ENCODE assay signal across 8 mouse cellular contexts in the genomic region with DNA sequence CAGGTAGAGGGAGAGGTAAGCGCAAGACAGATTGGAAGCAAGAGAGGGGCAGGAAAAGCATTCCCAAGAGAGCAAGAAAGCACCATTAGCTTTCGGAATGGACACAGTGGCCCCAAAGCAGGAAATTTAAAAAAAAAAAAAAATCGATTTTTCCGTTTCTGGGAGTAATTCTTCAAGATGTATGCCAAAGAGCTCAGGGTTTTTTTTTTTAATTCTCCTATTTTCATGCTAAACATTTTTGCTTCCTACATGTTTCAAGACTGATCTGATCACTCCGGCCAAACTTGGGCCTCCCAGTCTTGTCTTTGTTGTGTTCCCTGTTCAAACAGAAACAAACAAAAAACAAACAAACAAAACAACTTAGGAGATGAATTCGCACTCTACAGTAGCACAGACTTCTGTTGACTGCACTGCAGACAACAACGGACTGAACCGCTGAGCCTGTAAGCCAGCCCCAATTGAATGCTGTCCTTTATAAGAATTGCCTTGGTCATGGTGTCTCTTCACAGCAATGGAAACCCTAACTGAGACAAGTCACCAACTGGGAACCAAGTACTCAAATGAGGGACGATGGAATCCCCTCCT. TPM values are rescaled to one million over a fixed set of nuclear protein-coding genes. Genes with fewer than 3 reads are reported as not detected.
DNase-seq lines count a peak whose midpoint lies in the region; ATAC-seq and TF ChIP-seq lines count a peak whose summit lies in the region.

No protein-coding gene starts in this region.

- no peak for TF ChIP-seq POLR2A in kidney, adult 2 months (IDR thresholded peaks at IDR 0.05; ENCODE audit: low read depth, low read length)
- TF ChIP-seq POLR2A in MEL (IDR thresholded peaks at IDR 0.05; ENCODE audit: control insufficient read depth in 1 of 2, insufficient read depth in 1 of 2, low read depth in 1 of 2, low read length in 2 of 2, poor library complexity in 1 of 2): no peak

- peak overlapping the region; percentile 88 for H3K27ac ChIP-seq in kidney, adult 2 months (ENCODE audit: insufficient read depth, low read depth, low read length)
- H3K27ac ChIP-seq in MEL (ENCODE audit: control insufficient read depth, low read depth, low read length): peak overlapping the region; percentile 58
- H3K27ac ChIP-seq in hindbrain, embryonic 10.5 days: peak overlapping the region; percentile 91
- no peak overlapping the region for H3K27ac ChIP-seq in midbrain, embryonic 11.5 days (ENCODE audit: low read depth, low read length)

- ATAC-seq in midbrain, embryonic 11.5 days (ENCODE audit: low FRiP score): no peak
- ATAC-seq in monocyte, adult 5-6 weeks (replicated peaks; ENCODE audit: insufficient number of reproducible peaks, low FRiP score, low TSS enrichment, poor library complexity, severe bottlenecking): no peak

- H3K27me3 ChIP-seq in kidney, adult 2 months (replicated peaks; ENCODE audit: control insufficient read depth, insufficient read depth, low read length): no peaks in the 10 kb centered on the region
- H3K27me3 ChIP-seq in MEL (ENCODE audit: control insufficient read depth in 1 of 2, insufficient read depth in 2 of 2, low read length in 2 of 2): no peaks in the 10 kb centered on the region
- H3K27me3 ChIP-seq in hindbrain, embryonic 10.5 days (ENCODE audit: insufficient read depth, poor library complexity, severe bottlenecking): no peaks in the 10 kb centered on the region
- H3K27me3 ChIP-seq in midbrain, embryonic 11.5 days (ENCODE audit: control insufficient read depth, insufficient read depth, low read length): no peaks in the 10 kb centered on the region

- peak in 1 of 2 experiments; percentile 15; a peak in 2 of 4 replicates for TF ChIP-seq EP300 in MEL (IDR thresholded peaks at IDR 0.05; ENCODE audit: low read depth in 1 of 2, low read length in 2 of 2)

- H3K36me3 ChIP-seq in kidney, adult 2 months (ENCODE audit: control insufficient read depth, insufficient read depth, low read length): no peaks in the 10 kb centered on the region
- H3K36me3 ChIP-seq in MEL (ENCODE audit: control insufficient read depth in 1 of 2, insufficient read depth in 2 of 2, low read length in 2 of 2): peaks cover 0 to 11% of the 10 kb centered on the region in 2 experiments; a peak in 2 of 4 replicates
- H3K36me3 ChIP-seq in hindbrain, embryonic 10.5 days: no peaks in the 10 kb centered on the region
- H3K36me3 ChIP-seq in midbrain, embryonic 11.5 days (ENCODE audit: control insufficient read depth, insufficient read depth, low read length): no peaks in the 10 kb centered on the region

- DNase-seq in kidney, adult 2 months: no peak
- DNase-seq in kidney, adult 18-20 months: no peak
- peak; percentile 74 for DNase-seq in MEL (ENCODE audit: low read depth, low spot score)
- no peak for DNase-seq in hindbrain, embryonic 10.5 days (ENCODE audit: low spot score)
- no peak for DNase-seq in midbrain, embryonic 11.5 days (ENCODE audit: low spot score, missing footprints)
- no peak for DNase-seq in urinary bladder, postnatal 4 days (ENCODE audit: low spot score in 2 of 2)
- no peak for DNase-seq in kidney, adult 11 months

- H3K9ac ChIP-seq in MEL (ENCODE audit: control insufficient read depth, low read depth, low read length, poor library complexity, severe bottlenecking): peak overlapping the region; percentile 76
- H3K9ac ChIP-seq in midbrain, embryonic 11.5 days (ENCODE audit: low read length): peak overlapping the region; percentile 68

- 39% methylated on average over 9 of the region's 9 CpGs for WGBS in kidney, adult 2 months
- WGBS in hindbrain, embryonic 10.5 days: 45% methylated on average over 9 of the region's 9 CpGs
- 43% methylated on average over 9 of the region's 9 CpGs for WGBS in midbrain, embryonic 11.5 days

- peak overlapping the region; percentile 96 for H3K4me3 ChIP-seq in kidney, adult 2 months (ENCODE audit: insufficient read depth, low read depth, low read length)
- peak overlapping the region; percentile 90 to 98 for H3K4me3 ChIP-seq in MEL (ENCODE audit: control insufficient read depth in 1 of 2, insufficient read depth in 1 of 2, low read depth in 2 of 2, low read length in 2 of 2)
- peak overlapping the region; percentile 70 for H3K4me3 ChIP-seq in hindbrain, embryonic 10.5 days
- H3K4me3 ChIP-seq in midbrain, embryonic 11.5 days (ENCODE audit: low read depth, low read length): peak overlapping the region; percentile 64

- no peaks in the 10 kb centered on the region for H3K9me3 ChIP-seq in MEL (replicated peaks; ENCODE audit: insufficient read depth, low read length)
- H3K9me3 ChIP-seq in hindbrain, embryonic 10.5 days: no peaks in the 10 kb centered on the region
- no peaks in the 10 kb centered on the region for H3K9me3 ChIP-seq in midbrain, embryonic 11.5 days (ENCODE audit: control insufficient read depth, low read length)

- TF ChIP-seq CTCF in kidney, adult 2 months (conservative IDR thresholded peaks at IDR 0.05; ENCODE audit: insufficient read depth, insufficient read length, low read depth, low read length): no peak
- TF ChIP-seq CTCF in MEL (IDR thresholded peaks at IDR 0.05 in 2 of 3, conservative IDR thresholded peaks at IDR 0.05 in 1 of 3; ENCODE audit: control insufficient read depth in 1 of 3, insufficient read depth in 1 of 3, low read depth in 2 of 3, low read length in 3 of 3, poor library complexity in 1 of 3, severe bottlenecking in 1 of 3): no peak

- H3K4me1 ChIP-seq in kidney, adult 2 months (ENCODE audit: control insufficient read depth, insufficient read depth, low read length): peaks cover 2% of the 10 kb centered on the region; the same call in 1 of the 2 replicates
- peaks cover 4 to 7% of the 10 kb centered on the region in 2 experiments; a peak in 3 of 4 replicates for H3K4me1 ChIP-seq in MEL (ENCODE audit: control insufficient read depth in 1 of 2, insufficient read depth in 2 of 2, low read length in 2 of 2)
- H3K4me1 ChIP-seq in hindbrain, embryonic 10.5 days (replicated peaks): peaks cover 8% of the 10 kb centered on the region
- H3K4me1 ChIP-seq in midbrain, embryonic 11.5 days (ENCODE audit: control insufficient read depth, insufficient read depth, low read length): no peaks in the 10 kb centered on the region

- H3K79me2 ChIP-seq in MEL (ENCODE audit: control insufficient read depth, insufficient read depth, low read length, poor library complexity): peaks cover 13% of the 10 kb centered on the region

- TF ChIP-seq RAD21 in MEL (IDR thresholded peaks at IDR 0.05; ENCODE audit: low read depth, low read length): no peak

- peak overlapping the region; percentile 58 for H3K4me2 ChIP-seq in midbrain, embryonic 11.5 days

TF ChIP-seq in MEL, 35 proteins besides CTCF, POLR2A, EP300 and RAD21 (continues in another document):
- TF ChIP-seq ZNF384 (IDR thresholded peaks at IDR 0.05; ENCODE audit: low read depth, low read length): peak; percentile 65
- no peak for TF ChIP-seq POLR2AphosphoS5 (IDR thresholded peaks at IDR 0.05; ENCODE audit: borderline replicate concordance, low read depth, low read length)
- TF ChIP-seq JUND (IDR thresholded peaks at IDR 0.05; ENCODE audit: low read depth, low read length): no peak
- no peak for TF ChIP-seq GABPA (IDR thresholded peaks at IDR 0.05; ENCODE audit: low read depth, low read length)
- TF ChIP-seq SMC3 (IDR thresholded peaks at IDR 0.05; ENCODE audit: low read depth, low read length): no peak
- no peak for TF ChIP-seq HCFC1 (IDR thresholded peaks at IDR 0.05; ENCODE audit: low read depth, low read length)
- no peak for TF ChIP-seq USF1 (IDR thresholded peaks at IDR 0.05; ENCODE audit: low read depth, low read length)
- peak; percentile 93 for TF ChIP-seq CHD1 (IDR thresholded peaks at IDR 0.05; ENCODE audit: low read depth, low read length)
- TF ChIP-seq MYC (IDR thresholded peaks at IDR 0.05; ENCODE audit: low read depth, low read length): no peak
- TF ChIP-seq TBP (IDR thresholded peaks at IDR 0.05; ENCODE audit: low read depth, low read length): 0 out of 2 replicates have a peak, but pooled peaks have one; percentile 56
- no peak for TF ChIP-seq MEF2A (IDR thresholded peaks at IDR 0.05; ENCODE audit: extremely low read depth, insufficient replicate concordance, low read depth, low read length, poor library complexity, severe bottlenecking)
- no peak for TF ChIP-seq NELFE (IDR thresholded peaks at IDR 0.05; ENCODE audit: low read depth, low read length)
- TF ChIP-seq ETS1 (IDR thresholded peaks at IDR 0.05; ENCODE audit: low read depth, low read length): no peak
- TF ChIP-seq MAZ (IDR thresholded peaks at IDR 0.05; ENCODE audit: low read depth, low read length): 0 out of 2 replicates have a peak, but pooled peaks have one; percentile 10
- 0 out of 2 replicates have a peak, but pooled peaks have one; percentile 46 for TF ChIP-seq UBTF (IDR thresholded peaks at IDR 0.05; ENCODE audit: borderline replicate concordance, insufficient read depth, low read depth, low read length)

RNA-seq across cellular contexts. Expression of a gene that starts 0.7 kb away (rescaled TPM):
- polyA plus RNA-seq in kidney, adult 2 months (2012; rRNA removed): 5.9 and 9.7 TPM in 2 replicates
- total RNA-seq in MEL (2012; rRNA removed): 6.7 and 7.5 TPM in 2 replicates
- polyA plus RNA-seq in MEL (2012; ENCODE audit: insufficient read depth in 1 of 2, insufficient read length in 2 of 2, low read depth in 1 of 2, low replicate concordance in 2 of 2, missing spikeins in 1 of 2): 1 to 10 TPM in 1 of 2 experiments, not detected in 1; 9.4 TPM
- 3.0 and 3.1 TPM in 2 replicates for polyA plus RNA-seq in hindbrain, embryonic 10.5 days (2016; fragmentation: Nextera tagmentation; extraction: Ambion mirVana)
- polyA plus RNA-seq in midbrain, embryonic 11.5 days (2014; fragmentation: Nextera tagmentation; extraction: Ambion mirVana): 2.0 and 2.4 TPM in 2 replicates
- total RNA-seq in monocyte, adult 5-6 weeks (2017): 43.1 to 59.1 TPM (median 44.0 TPM) in 3 replicates

RNA-seq across cellular contexts. Expression of a gene that starts 0.8 kb away (rescaled TPM):
- 1.7 and 2.1 TPM in 2 replicates for polyA plus RNA-seq in kidney, adult 2 months (2012; rRNA removed)
- 40.1 and 40.6 TPM in 2 replicates for total RNA-seq in MEL (2012; rRNA removed)
- 10 to 100 TPM; 33.2 to 51.2 TPM for polyA plus RNA-seq in MEL (2012; ENCODE audit: insufficient read depth in 1 of 2, insufficient read length in 2 of 2, low read depth in 1 of 2, low replicate concordance in 2 of 2, missing spikeins in 1 of 2)
- 8.6 and 10.7 TPM in 2 replicates for polyA plus RNA-seq in hindbrain, embryonic 10.5 days (2016; fragmentation: Nextera tagmentation; extraction: Ambion mirVana)
- polyA plus RNA-seq in midbrain, embryonic 11.5 days (2014; fragmentation: Nextera tagmentation; extraction: Ambion mirVana): 7.9 and 8.8 TPM in 2 replicates
- total RNA-seq in monocyte, adult 5-6 weeks (2017): 3.9 to 6.4 TPM (median 4.0 TPM) in 3 replicates

RNA-seq across cellular contexts. Expression of a gene that starts 45.5 kb away (rescaled TPM):
- 45.0 and 54.2 TPM in 2 replicates for polyA plus RNA-seq in kidney, adult 2 months (2012; rRNA removed)
- 20.0 and 26.4 TPM in 2 replicates for total RNA-seq in MEL (2012; rRNA removed)
- 10 to 100 TPM; 37.1 to 64.1 TPM for polyA plus RNA-seq in MEL (2012; ENCODE audit: insufficient read depth in 1 of 2, insufficient read length in 2 of 2, low read depth in 1 of 2, low replicate concordance in 2 of 2, missing spikeins in 1 of 2)
- polyA plus RNA-seq in hindbrain, embryonic 10.5 days (2016; fragmentation: Nextera tagmentation; extraction: Ambion mirVana): 78.3 and 84.9 TPM in 2 replicates
- 112 and 120 TPM in 2 replicates for polyA plus RNA-seq in midbrain, embryonic 11.5 days (2014; fragmentation: Nextera tagmentation; extraction: Ambion mirVana)
- 37.0 to 54.7 TPM (median 51.2 TPM) in 3 replicates for total RNA-seq in monocyte, adult 5-6 weeks (2017)
